Mouse (Mus musculus): Measurements from ENCODE around the gene Rhox2h. TPM values are rescaled to one million over a fixed set of nuclear protein-coding genes. Genes with fewer than 3 reads are reported as not detected.
"Not testable (repeated sequence)": the region's sequence is repeated elsewhere in the genome, so short reads cannot be mapped to it uniquely, and the experiment has no call there.

Gene Rhox2h
- not detected in 2 replicates for polyA plus RNA-seq (2015; fragmentation: Nextera tagmentation; extraction: Ambion mirVana)

GRCm38 (mm10) chrX:37673177-37673576, at the start of gene Rhox2h:
Rhox2h (minus strand) TSS chrX:37673277.
- not testable (repeated sequence) for H3K9me3 ChIP-seq (replicated peaks); H3K9ac ChIP-seq; H3K36me3 ChIP-seq; H3K4me2 ChIP-seq (replicated peaks); H3K4me1 ChIP-seq; H3K27me3 ChIP-seq; ATAC-seq (ENCODE audit: insufficient number of reproducible peaks, low FRiP score, low TSS enrichment, low read depth); H3K4me3 ChIP-seq (replicated peaks); H3K27ac ChIP-seq (replicated peaks)
- WGBS, result 84% methylated on average over 8 of the region's 8 CpGs

DNA sequence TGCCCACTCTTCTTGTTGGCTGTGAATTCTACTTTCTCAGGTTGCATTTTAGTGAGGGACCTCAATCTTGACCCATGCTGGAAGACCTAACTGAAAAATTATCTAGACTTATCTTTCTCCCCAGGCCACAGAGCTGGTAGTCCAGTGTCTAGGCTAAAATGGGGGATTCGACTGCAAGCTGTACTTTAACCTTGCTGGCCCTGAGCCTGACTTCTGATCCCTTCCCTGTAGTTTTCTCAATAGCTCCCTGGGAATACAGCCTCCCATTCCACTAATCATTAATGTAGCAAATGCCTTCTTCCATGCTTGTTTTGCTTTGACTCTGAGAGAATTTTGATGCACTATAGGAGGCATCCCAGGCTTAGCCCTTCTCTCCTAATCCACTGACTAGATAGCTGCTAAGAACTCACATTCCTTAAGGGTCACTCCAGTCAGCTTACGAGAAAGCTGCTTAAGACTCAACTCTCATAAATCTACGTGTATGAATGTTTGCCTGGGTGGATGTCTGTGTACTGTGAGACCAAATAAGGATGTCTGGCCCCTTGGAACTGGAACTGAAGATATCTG, 28.8 kb upstream of the Rhox2h start:
- Histone ChIP-seq H3K4me2 (replicated peaks) (no peak overlapping the region), H3K9ac (no peak overlapping the region), H3K27me3 (no peaks in the 10 kb centered on the region), H3K36me3 (no peaks in the 10 kb centered on the region), H3K4me1 (no peaks in the 10 kb centered on the region), H3K9me3 (replicated peaks) (no peaks in the 10 kb centered on the region), H3K27ac (replicated peaks) (no peak overlapping the region), H3K4me3 (replicated peaks) (no peak overlapping the region)
- ATAC-seq (ENCODE audit: insufficient number of reproducible peaks, low FRiP score, low TSS enrichment, low read depth), result no peak
- 70% methylated on average over 3 of the region's 3 CpGs for WGBS

- no peak overlapping the region for H3K4me2 ChIP-seq (replicated peaks)
- ATAC-seq (ENCODE audit: insufficient number of reproducible peaks, low FRiP score, low TSS enrichment, low read depth), result no peak
- H3K27me3 ChIP-seq, result no peaks in the 10 kb centered on the region
- H3K27ac ChIP-seq (replicated peaks), result no peak overlapping the region
- 76% methylated on average over 2 of the region's 2 CpGs for WGBS
- H3K4me1 ChIP-seq, result no peaks in the 10 kb centered on the region
- no peaks in the 10 kb centered on the region for H3K36me3 ChIP-seq
- no peak overlapping the region for H3K4me3 ChIP-seq (replicated peaks)
- no peaks in the 10 kb centered on the region for H3K9me3 ChIP-seq (replicated peaks)
- H3K9ac ChIP-seq, result no peak overlapping the region
Observed at GRCm38 (mm10) chrX:37692261-37692660, 19.2 kb upstream of the Rhox2h start.

DNA sequence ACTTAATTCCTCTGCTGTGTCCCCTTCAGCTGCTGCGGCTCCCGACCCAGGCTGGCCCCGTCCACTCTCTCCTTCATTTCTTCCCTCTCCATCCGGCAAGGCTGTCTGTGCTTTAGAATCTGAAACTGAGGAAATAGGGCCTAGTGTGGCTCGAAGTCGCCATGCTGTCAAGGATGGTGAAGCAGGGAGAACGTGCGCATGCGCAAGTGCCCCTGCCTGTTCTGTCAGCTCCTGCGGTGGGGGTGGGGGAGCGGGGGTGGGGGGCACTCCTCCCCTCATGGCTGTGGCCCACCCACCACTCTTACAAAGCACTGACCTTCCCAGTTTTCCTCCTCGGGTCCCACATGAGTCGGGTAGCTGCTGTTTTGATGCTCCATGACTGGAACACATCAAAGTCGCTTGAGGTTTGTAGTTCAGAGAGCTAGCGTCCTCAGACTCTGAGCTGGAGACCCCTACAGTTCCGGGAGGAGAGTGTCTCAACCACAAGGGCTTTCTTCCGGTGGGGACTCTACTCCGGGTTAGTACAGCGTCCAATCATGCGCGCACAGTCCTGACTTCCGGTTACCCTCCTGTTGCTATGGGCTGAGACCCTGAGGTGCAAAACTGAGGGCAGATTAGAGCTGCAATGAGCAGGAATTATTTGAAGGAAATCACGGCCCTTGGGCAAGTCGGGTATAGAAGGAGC, 10.1 kb upstream of the Rhox2h start:
- H3K36me3 ChIP-seq, result no peaks in the 10 kb centered on the region
- H3K9me3 ChIP-seq (replicated peaks), result no peaks in the 10 kb centered on the region
- no peaks in the 10 kb centered on the region for H3K4me1 ChIP-seq
- ATAC-seq (ENCODE audit: insufficient number of reproducible peaks, low FRiP score, low TSS enrichment, low read depth), result no peak
- no peaks in the 10 kb centered on the region for H3K27me3 ChIP-seq
- 86% methylated on average over 24 of the region's 24 CpGs for WGBS
- no peak overlapping the region for H3K27ac ChIP-seq (replicated peaks)
- no peak overlapping the region for H3K4me2 ChIP-seq (replicated peaks)
- H3K9ac ChIP-seq, result no peak overlapping the region
- H3K4me3 ChIP-seq (replicated peaks), result no peak overlapping the region

DNA sequence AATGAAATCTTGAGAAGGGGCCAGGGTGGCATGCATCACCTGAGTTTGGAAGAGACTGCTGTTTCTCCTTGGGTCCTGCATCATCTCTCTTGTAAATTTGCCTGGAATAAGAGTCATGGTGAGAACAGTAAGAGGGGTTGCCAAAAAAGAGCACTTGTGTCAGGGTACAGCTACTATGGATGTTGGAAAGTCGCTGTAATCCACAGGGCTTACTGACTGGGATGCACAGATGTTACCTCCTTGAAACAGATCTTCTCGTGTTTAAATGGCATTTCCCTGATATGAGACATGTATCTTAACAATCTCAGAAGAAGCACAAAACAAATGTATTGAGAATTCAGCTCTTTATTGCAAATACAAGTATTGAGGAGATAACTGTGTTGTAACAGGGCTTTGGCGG, 4.4 kb downstream of the Rhox2h start, which contains the start of gene Rhox3h:
Gene Rhox3h (minus strand): TSS at position 101 of the 400 bp plus-strand sequence.
- not testable (repeated sequence) for ATAC-seq (ENCODE audit: insufficient number of reproducible peaks, low FRiP score, low TSS enrichment, low read depth); H3K4me2 ChIP-seq (replicated peaks); H3K4me1 ChIP-seq; H3K9ac ChIP-seq; H3K9me3 ChIP-seq (replicated peaks); H3K4me3 ChIP-seq (replicated peaks); H3K27ac ChIP-seq (replicated peaks); H3K36me3 ChIP-seq; H3K27me3 ChIP-seq
- WGBS, result 100% methylated on average over 1 of the region's 3 CpGs

DNA sequence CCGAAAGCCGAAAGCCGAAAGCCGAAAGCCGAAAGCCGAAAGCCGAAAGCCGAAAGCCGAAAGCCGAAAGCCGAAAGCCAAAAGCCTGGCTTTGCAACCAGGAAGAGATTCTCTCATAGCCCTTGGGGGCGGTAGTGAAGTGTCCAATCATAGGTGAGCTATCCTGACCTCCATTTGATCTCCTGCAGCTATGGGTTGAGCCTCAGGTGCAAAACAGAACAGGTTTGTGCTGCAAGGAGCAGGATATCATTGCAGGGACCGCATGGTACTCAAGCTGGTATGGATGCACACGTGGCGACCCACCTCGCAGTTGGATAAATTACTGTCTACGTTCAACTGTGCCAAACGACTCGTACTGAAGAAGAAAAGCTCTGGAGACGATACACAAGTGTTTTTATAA, 21.9 kb downstream of the Rhox2h start, which contains the start of gene Rhox4g:
Gene Rhox4g (minus strand): TSS at position 101 of the 400 bp plus-strand sequence.
- H3K27ac ChIP-seq (replicated peaks); H3K9me3 ChIP-seq (replicated peaks); H3K4me3 ChIP-seq (replicated peaks); ATAC-seq (ENCODE audit: insufficient number of reproducible peaks, low FRiP score, low TSS enrichment, low read depth); H3K27me3 ChIP-seq; H3K4me2 ChIP-seq (replicated peaks); H3K9ac ChIP-seq; H3K4me1 ChIP-seq; H3K36me3 ChIP-seq: not testable (repeated sequence)
- 89% methylated on average over 19 of the region's 20 CpGs for WGBS

DNA sequence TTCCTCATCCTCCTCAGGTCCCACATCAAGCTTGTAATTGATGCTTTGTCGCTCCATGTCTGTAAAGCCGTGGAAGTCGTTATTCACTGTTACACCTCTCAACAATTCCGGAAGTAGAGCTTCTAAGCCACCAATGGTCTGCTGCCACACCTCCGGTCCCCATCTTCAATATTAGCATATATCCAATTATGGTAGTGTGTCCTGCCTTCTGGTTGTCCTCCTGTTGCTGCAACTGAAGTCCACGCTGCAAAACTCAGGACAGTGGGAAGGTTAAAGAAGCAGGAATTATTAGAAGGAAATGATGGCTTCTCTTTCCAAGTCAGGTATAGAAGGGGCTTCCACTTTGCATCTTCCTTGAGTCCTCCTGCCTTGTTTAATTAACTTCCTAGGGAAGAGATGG, 29.7 kb downstream of the Rhox2h start, which contains the start of gene Rhox2g:
Gene Rhox2g (minus strand): TSS at position 101 of the 400 bp plus-strand sequence.
- H3K9me3 ChIP-seq (replicated peaks); H3K4me1 ChIP-seq; H3K9ac ChIP-seq; H3K36me3 ChIP-seq; H3K4me2 ChIP-seq (replicated peaks); H3K27me3 ChIP-seq; H3K4me3 ChIP-seq (replicated peaks); ATAC-seq (ENCODE audit: insufficient number of reproducible peaks, low FRiP score, low TSS enrichment, low read depth); H3K27ac ChIP-seq (replicated peaks): not testable (repeated sequence)
- WGBS, result 92% methylated on average over 6 of the region's 6 CpGs

DNA sequence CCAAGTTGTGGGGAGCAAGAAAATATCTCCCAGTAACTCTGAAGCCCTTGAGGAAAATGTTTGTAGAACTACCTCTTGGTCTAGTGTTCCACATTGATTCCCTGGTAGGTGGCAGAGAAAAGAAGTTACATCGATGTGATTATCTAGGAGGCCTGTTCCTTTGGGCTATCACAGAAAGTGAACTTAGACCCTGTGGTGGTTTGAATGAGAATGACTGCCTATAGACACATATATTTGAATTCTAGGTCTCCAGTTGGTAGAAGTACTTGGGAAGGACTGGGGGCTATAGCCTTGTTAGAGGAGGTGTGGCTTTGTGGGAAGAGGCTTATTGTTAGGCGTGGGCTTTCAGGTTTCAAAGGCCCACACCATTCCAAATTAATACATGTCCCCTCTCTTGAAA, 44.6 kb downstream of the Rhox2h start, which contains the start of gene Rhox3g:
Gene Rhox3g (minus strand): TSS at position 101 of the 400 bp plus-strand sequence.
- H3K27ac ChIP-seq (replicated peaks); ATAC-seq (ENCODE audit: insufficient number of reproducible peaks, low FRiP score, low TSS enrichment, low read depth); H3K9me3 ChIP-seq (replicated peaks); H3K27me3 ChIP-seq; H3K9ac ChIP-seq; H3K36me3 ChIP-seq; H3K4me2 ChIP-seq (replicated peaks); H3K4me1 ChIP-seq; H3K4me3 ChIP-seq (replicated peaks): not testable (repeated sequence)
- WGBS, result 86% methylated on average over 2 of the region's 2 CpGs

Other genes starting within 250 kb of the Rhox2h start
- 0.43 and 0.72 TPM in 2 replicates for gene Rhox4b, start 240.8 kb downstream of the Rhox2h start, polyA plus RNA-seq (2015; fragmentation: Nextera tagmentation; extraction: Ambion mirVana)
- gene Rhox2c, start 219.6 kb downstream of the Rhox2h start, polyA plus RNA-seq (2015; fragmentation: Nextera tagmentation; extraction: Ambion mirVana), result not detected in 2 replicates
- not detected in 2 replicates for gene Rhox3c, start 214.7 kb downstream of the Rhox2h start, polyA plus RNA-seq (2015; fragmentation: Nextera tagmentation; extraction: Ambion mirVana)
- gene Rhox4c, start 192.9 kb downstream of the Rhox2h start, polyA plus RNA-seq (2015; fragmentation: Nextera tagmentation; extraction: Ambion mirVana), result not detected in 2 replicates
- not detected in 2 replicates for gene Rhox2d, start 179.8 kb downstream of the Rhox2h start, polyA plus RNA-seq (2015; fragmentation: Nextera tagmentation; extraction: Ambion mirVana)
- not detected in 2 replicates for gene Rhox4d, start 158.9 kb downstream of the Rhox2h start, polyA plus RNA-seq (2015; fragmentation: Nextera tagmentation; extraction: Ambion mirVana)
- not detected in 2 replicates for gene Rhox2e, start 142.8 kb downstream of the Rhox2h start, polyA plus RNA-seq (2015; fragmentation: Nextera tagmentation; extraction: Ambion mirVana)
- not detected in 2 replicates for gene Rhox3e, start 131.3 kb downstream of the Rhox2h start, polyA plus RNA-seq (2015; fragmentation: Nextera tagmentation; extraction: Ambion mirVana)
- gene Rhox4e, start 115.9 kb downstream of the Rhox2h start, polyA plus RNA-seq (2015; fragmentation: Nextera tagmentation; extraction: Ambion mirVana), result not detected in 2 replicates
- not detected in 2 replicates for gene Rhox2f, start 101.9 kb downstream of the Rhox2h start, polyA plus RNA-seq (2015; fragmentation: Nextera tagmentation; extraction: Ambion mirVana)
- not detected in 2 replicates for gene Rhox3f, start 92.3 kb downstream of the Rhox2h start, polyA plus RNA-seq (2015; fragmentation: Nextera tagmentation; extraction: Ambion mirVana)
- gene Rhox4f, start 65.6 kb downstream of the Rhox2h start, polyA plus RNA-seq (2015; fragmentation: Nextera tagmentation; extraction: Ambion mirVana), result not detected in 2 replicates
- gene Rhox3g, start 44.7 kb downstream of the Rhox2h start, polyA plus RNA-seq (2015; fragmentation: Nextera tagmentation; extraction: Ambion mirVana), result not detected in 2 replicates
- not detected in 2 replicates for gene Rhox2g, start 29.8 kb downstream of the Rhox2h start, polyA plus RNA-seq (2015; fragmentation: Nextera tagmentation; extraction: Ambion mirVana)
- gene Rhox4g, start 21.9 kb downstream of the Rhox2h start, polyA plus RNA-seq (2015; fragmentation: Nextera tagmentation; extraction: Ambion mirVana), result not detected in 2 replicates
- not detected in 2 replicates for gene Rhox3h, start 4.5 kb downstream of the Rhox2h start, polyA plus RNA-seq (2015; fragmentation: Nextera tagmentation; extraction: Ambion mirVana)
- gene Rhox5, start 131.6 kb upstream of the Rhox2h start, polyA plus RNA-seq (2015; fragmentation: Nextera tagmentation; extraction: Ambion mirVana), result 1.3 and 2.2 TPM in 2 replicates
- gene Rhox6, start 153.6 kb upstream of the Rhox2h start, polyA plus RNA-seq (2015; fragmentation: Nextera tagmentation; extraction: Ambion mirVana), result 1.00 and 1.6 TPM in 2 replicates
- not detected in 2 replicates for gene Rhox7a, start 158.4 kb upstream of the Rhox2h start, polyA plus RNA-seq (2015; fragmentation: Nextera tagmentation; extraction: Ambion mirVana)
- gene Rhox8, start 205.7 kb upstream of the Rhox2h start, polyA plus RNA-seq (2015; fragmentation: Nextera tagmentation; extraction: Ambion mirVana), result not detected in 2 replicates
- gene Rhox7b, start 224.0 kb upstream of the Rhox2h start, polyA plus RNA-seq (2015; fragmentation: Nextera tagmentation; extraction: Ambion mirVana), result not detected in 2 replicates
- not detected in 2 replicates for gene Rhox9, start 228.5 kb upstream of the Rhox2h start, polyA plus RNA-seq (2015; fragmentation: Nextera tagmentation; extraction: Ambion mirVana)